ENCODE assay signal across 9 mouse cellular contexts in genomic region chr7:89856440-89857217, GRCm38 (mm10). TPM values are rescaled to one million over a fixed set of nuclear protein-coding genes. Genes with fewer than 3 reads are reported as not detected.
DNase-seq lines count a peak whose midpoint lies in the region; ATAC-seq and TF ChIP-seq lines count a peak whose summit lies in the region.
"Had no signal": no experiment of that assay in that cellular context is flagged by ENCODE, and none has a peak within 500 bp of the region (broad histone marks: within the 10 kb centered on the region; RNA-seq: fewer than 3 reads in every experiment).

No protein-coding gene starts in this region.

- H3K36me3 ChIP-seq in forebrain, embryonic 16.5 days (ENCODE audit: control insufficient read depth, insufficient read depth): no peaks in the 10 kb centered on the region
- no peaks in the 10 kb centered on the region for H3K36me3 ChIP-seq in hindbrain, embryonic 11.5 days (ENCODE audit: control insufficient read depth, insufficient read depth, low read length)
- H3K36me3 ChIP-seq: heart, embryonic 13.5 days had no signal

- H3K9ac ChIP-seq in forebrain, embryonic 16.5 days (replicated peaks; ENCODE audit: low read depth, low read length): no peak overlapping the region
- H3K9ac ChIP-seq in hindbrain, embryonic 11.5 days (ENCODE audit: low read depth, low read length): no peak overlapping the region
- H3K9ac ChIP-seq: heart, embryonic 13.5 days had no signal

- TF ChIP-seq CTCF in cerebellum, adult 2 months (IDR thresholded peaks at IDR 0.05; ENCODE audit: borderline replicate concordance, insufficient read depth, low read depth, low read length): no peak

- H3K27me3 ChIP-seq in forebrain, embryonic 16.5 days (replicated peaks; ENCODE audit: control insufficient read depth, insufficient read depth, low read length): no peaks in the 10 kb centered on the region
- H3K27me3 ChIP-seq in hindbrain, embryonic 11.5 days (ENCODE audit: control insufficient read depth, insufficient read depth, low read length): no peaks in the 10 kb centered on the region
- no peaks in the 10 kb centered on the region for H3K27me3 ChIP-seq in cerebellum, adult 2 months (ENCODE audit: control insufficient read depth, insufficient read depth, low read length)
- H3K27me3 ChIP-seq: heart, embryonic 13.5 days had no signal

- no peaks in the 10 kb centered on the region for H3K4me1 ChIP-seq in forebrain, embryonic 16.5 days (replicated peaks; ENCODE audit: control insufficient read depth, insufficient read depth, low read length)
- H3K4me1 ChIP-seq in hindbrain, embryonic 11.5 days (replicated peaks; ENCODE audit: control insufficient read depth, insufficient read depth, low read length): peaks cover 3% of the 10 kb centered on the region; the same call in 1 of the 2 replicates
- H3K4me1 ChIP-seq in cerebellum, adult 2 months (ENCODE audit: control insufficient read depth, insufficient read depth, low read length): no peaks in the 10 kb centered on the region
- H3K4me1 ChIP-seq: heart, embryonic 13.5 days had no signal

- H3K9me3 ChIP-seq in forebrain, embryonic 16.5 days (ENCODE audit: control insufficient read depth, low read length): no peaks in the 10 kb centered on the region
- no peaks in the 10 kb centered on the region for H3K9me3 ChIP-seq in hindbrain, embryonic 11.5 days (ENCODE audit: control insufficient read depth, low read length)
- H3K9me3 ChIP-seq: heart, embryonic 13.5 days had no signal

- WGBS in forebrain, embryonic 16.5 days: 56% methylated on average over 16 of the region's 17 CpGs
- WGBS in hindbrain, embryonic 11.5 days: 50% methylated on average over 16 of the region's 17 CpGs
- 57% methylated on average over 17 of the region's 17 CpGs for WGBS in cerebellum, adult 2 months

- no peak overlapping the region for H3K27ac ChIP-seq in forebrain, embryonic 16.5 days (ENCODE audit: low read length)
- H3K27ac ChIP-seq in hindbrain, embryonic 11.5 days (ENCODE audit: low read depth, low read length): no peak overlapping the region
- H3K27ac ChIP-seq in cerebellum, adult 2 months (ENCODE audit: insufficient read depth, low read length): no peak overlapping the region
- H3K27ac ChIP-seq: heart, embryonic 13.5 days had no signal

- no peak overlapping the region for H3K4me2 ChIP-seq in forebrain, embryonic 16.5 days (ENCODE audit: low read length)
- no peak overlapping the region for H3K4me2 ChIP-seq in hindbrain, embryonic 11.5 days (replicated peaks; ENCODE audit: low read depth, low read length)
- H3K4me2 ChIP-seq: heart, embryonic 13.5 days had no signal

- ATAC-seq in forebrain, embryonic 16.5 days: peak; percentile 62
- peak; percentile 94 for ATAC-seq in hindbrain, embryonic 11.5 days (ENCODE audit: low FRiP score)

- peak; percentile 67 for DNase-seq in embryo, embryonic 9.5 days (ENCODE audit: extremely low spot score)
- peak; percentile 54 for DNase-seq in hindbrain, embryonic 11.5 days (ENCODE audit: low spot score)
- peak; percentile 60 for DNase-seq in neural tube, embryonic 10.5 days (ENCODE audit: extremely low spot score, low spot score)
- no peak for DNase-seq in testis, postnatal 14 days (ENCODE audit: low spot score)
- no peak for DNase-seq in MN1 (ENCODE audit: low spot score)
- DNase-seq in thymus, postnatal 10 days (ENCODE audit: low spot score in 2 of 2): no peak
- no peak for DNase-seq in cerebellum, adult 2 months

- no peak for TF ChIP-seq POLR2A in cerebellum, adult 2 months (IDR thresholded peaks at IDR 0.05; ENCODE audit: borderline replicate concordance, insufficient read depth, low read length)

- H3K4me3 ChIP-seq in forebrain, embryonic 16.5 days (replicated peaks; ENCODE audit: low read length): no peak overlapping the region
- no peak overlapping the region for H3K4me3 ChIP-seq in hindbrain, embryonic 11.5 days (ENCODE audit: low read depth, low read length)
- no peak overlapping the region for H3K4me3 ChIP-seq in cerebellum, adult 2 months (replicated peaks; ENCODE audit: insufficient read depth, low read depth, low read length)
- H3K4me3 ChIP-seq: heart, embryonic 13.5 days had no signal

RNA-seq across cellular contexts. Expression of gene Ccdc81, which starts 46.8 kb away (rescaled TPM):
- polyA plus RNA-seq in forebrain, embryonic 16.5 days (2015; fragmentation: Nextera tagmentation; extraction: Ambion mirVana): 0.39 and 0.48 TPM in 2 replicates
- polyA plus RNA-seq in hindbrain, embryonic 11.5 days (2014; fragmentation: Nextera tagmentation; extraction: Ambion mirVana): 0.36 and 0.86 TPM in 2 replicates
- 0.90 and 1.2 TPM in 2 replicates for polyA plus RNA-seq in cerebellum, adult 2 months (2012; rRNA removed)
- polyA plus RNA-seq: heart, embryonic 13.5 days had no signal

Comparison
In these comparisons a context has a peak if more than half of its experiments do, and no peak if none do; other contexts are left out.
1. DNase-seq: peak in embryo, embryonic 9.5 days (single experiment), hindbrain, embryonic 11.5 days (single experiment) and neural tube, embryonic 10.5 days (single experiment); none in testis, postnatal 14 days (single experiment), MN1 (single experiment), thymus, postnatal 10 days (0 of 2) and cerebellum, adult 2 months (0 of 2).